Mouse (Mus musculus): ENCODE data around the gene Trmo. TPM values are rescaled to one million over a fixed set of nuclear protein-coding genes. Genes with fewer than 3 reads are reported as not detected.

Trmo gene
- 23.5 TPM for polyA plus RNA-seq (2017; shearing (Covaris generic))

GRCm38 (mm10) chr4:46389013-46389611, at the start of gene Trmo:
TSS of gene Trmo (minus strand) at chr4:46389437.

GRCm38 (mm10) chr4:46413406-46413805, 24.2 kb upstream of the Trmo start, which contains the start of gene Hemgn:
TSS of gene Hemgn (minus strand) at chr4:46413506.

DNA sequence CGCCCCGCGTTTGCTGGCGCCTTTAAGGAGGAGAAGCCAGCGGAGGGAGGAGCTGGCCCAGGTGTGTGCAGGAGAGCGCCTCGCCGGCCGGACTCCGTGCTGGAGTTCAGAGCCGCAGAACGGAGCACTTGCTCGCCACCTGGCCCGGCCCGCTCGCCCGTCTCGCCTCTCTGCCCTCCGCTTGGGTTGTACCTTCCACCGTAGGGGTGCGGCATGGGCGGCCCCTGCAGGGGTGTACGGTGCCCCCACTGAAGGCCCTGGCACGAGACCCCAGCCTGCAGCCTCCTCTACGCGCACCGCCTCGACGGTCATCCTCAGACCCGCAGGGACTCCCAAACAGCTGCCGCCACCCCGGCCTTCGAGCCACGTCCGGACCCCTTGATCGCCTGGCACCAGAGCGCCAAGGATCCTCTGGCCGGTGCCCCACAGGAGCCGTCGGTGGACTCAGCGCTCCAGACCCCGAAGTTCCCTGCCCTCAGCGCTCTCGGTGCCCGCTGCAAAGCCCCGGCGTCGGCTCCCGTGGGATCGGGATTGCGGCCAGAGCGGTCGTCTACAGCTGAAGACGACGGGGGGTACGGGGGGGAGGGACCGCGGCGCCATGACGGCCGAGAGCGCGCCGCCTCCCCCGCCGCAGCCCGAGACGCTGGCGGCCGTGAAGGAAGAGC, 45.5 kb downstream of the Trmo start, which contains the start of gene Foxe1:
Gene Foxe1, plus strand, starts transcription at position 14 of the 665 bp plus-strand sequence.

Other genes with a start within 250 kb of the Trmo start
- gene Xpa, start 193.1 kb downstream of the Trmo start, polyA plus RNA-seq (2017; shearing (Covaris generic)): 42.5 TPM
- not detected for gene Foxe1, start 45.8 kb downstream of the Trmo start, polyA plus RNA-seq (2017; shearing (Covaris generic))
- 0.55 TPM for gene Hemgn, start 24.1 kb upstream of the Trmo start, polyA plus RNA-seq (2017; shearing (Covaris generic))
- 235 TPM for gene Anp32b, start 61.5 kb upstream of the Trmo start, polyA plus RNA-seq (2017; shearing (Covaris generic))
- 75.5 TPM for gene Nans, start 99.8 kb upstream of the Trmo start, polyA plus RNA-seq (2017; shearing (Covaris generic))
- 158 TPM for gene Trim14, start 146.7 kb upstream of the Trmo start, polyA plus RNA-seq (2017; shearing (Covaris generic))
- gene Coro2a, start 212.8 kb upstream of the Trmo start, polyA plus RNA-seq (2017; shearing (Covaris generic)): 203 TPM